Mouse (Mus musculus): ENCODE measurements around the gene Ccdc117.
A peak's percentile ranks its signal among the peaks of the same experiment; 100 is the strongest.
"Not testable (repeated sequence)": the region's sequence is repeated elsewhere in the genome, so short reads cannot be mapped to it uniquely, and the experiment has no call there.

The Ccdc117 gene

GRCm38 (mm10) chr11:5541799-5542481, at the start of gene Ccdc117:
TSS of gene Ccdc117 (minus strand) at chr11:5542187.
- DNase-seq (ENCODE audit: low read depth, low spot score), result peak; percentile 86

- no peak for DNase-seq (ENCODE audit: low read depth, low spot score)
Measured at GRCm38 (mm10) chr11:5575046-5575445, 33.1 kb upstream of the Ccdc117 start.

- no peak for DNase-seq (ENCODE audit: low read depth, low spot score)
Measured at GRCm38 (mm10) chr11:5573821-5574220, 31.8 kb upstream of the Ccdc117 start.

GRCm38 (mm10) chr11:5571856-5572255, 29.9 kb upstream of the Ccdc117 start:
- no peak for DNase-seq (ENCODE audit: low read depth, low spot score)

GRCm38 (mm10) chr11:5569474-5569873, 27.5 kb upstream of the Ccdc117 start, which contains the start of gene Ankrd36:
TSS of gene Ankrd36 (plus strand) at chr11:5569684.
- DNase-seq (ENCODE audit: low read depth, low spot score), result no peak

GRCm38 (mm10) chr11:5568082-5568481, 26.1 kb upstream of the Ccdc117 start:
- DNase-seq (ENCODE audit: low read depth, low spot score), result no peak

- DNase-seq (ENCODE audit: low read depth, low spot score), result no peak
Measured at GRCm38 (mm10) chr11:5567654-5568053, 25.7 kb upstream of the Ccdc117 start.

- no peak for DNase-seq (ENCODE audit: low read depth, low spot score)
Measured at GRCm38 (mm10) chr11:5566506-5566905, 24.5 kb upstream of the Ccdc117 start.

GRCm38 (mm10) chr11:5565596-5565995, 23.6 kb upstream of the Ccdc117 start:
- DNase-seq (ENCODE audit: low read depth, low spot score), result no peak

- no peak for DNase-seq (ENCODE audit: low read depth, low spot score)
Measured at GRCm38 (mm10) chr11:5563898-5564297, 21.9 kb upstream of the Ccdc117 start.

GRCm38 (mm10) chr11:5562625-5563268, 20.8 kb upstream of the Ccdc117 start:
- no peak for DNase-seq (ENCODE audit: low read depth, low spot score)

GRCm38 (mm10) chr11:5560273-5560672, 18.3 kb upstream of the Ccdc117 start:
- DNase-seq (ENCODE audit: low read depth, low spot score), result no peak

GRCm38 (mm10) chr11:5551931-5552330, 9.9 kb upstream of the Ccdc117 start:
- no peak for DNase-seq (ENCODE audit: low read depth, low spot score)

- DNase-seq (ENCODE audit: low read depth, low spot score), result no peak
Measured at GRCm38 (mm10) chr11:5551430-5551829, 9.4 kb upstream of the Ccdc117 start.

GRCm38 (mm10) chr11:5546693-5547092, 4.7 kb upstream of the Ccdc117 start:
- DNase-seq (ENCODE audit: low read depth, low spot score), result no peak

- DNase-seq (ENCODE audit: low read depth, low spot score), result no peak
Measured at GRCm38 (mm10) chr11:5545457-5545856, 3.5 kb upstream of the Ccdc117 start.

GRCm38 (mm10) chr11:5544709-5545108, 2.7 kb upstream of the Ccdc117 start:
- DNase-seq (ENCODE audit: low read depth, low spot score), result not testable (repeated sequence)

- DNase-seq (ENCODE audit: low read depth, low spot score), result no peak
Measured at GRCm38 (mm10) chr11:5543281-5543680, 1.3 kb upstream of the Ccdc117 start.

- no peak for DNase-seq (ENCODE audit: low read depth, low spot score)
Measured at GRCm38 (mm10) chr11:5542482-5543185, 647 bp upstream of the Ccdc117 start.

GRCm38 (mm10) chr11:5541230-5541798, 673 bp downstream of the Ccdc117 start:
- DNase-seq (ENCODE audit: low read depth, low spot score), result no peak

- DNase-seq (ENCODE audit: low read depth, low spot score), result no peak
Measured at GRCm38 (mm10) chr11:5540331-5540730, 1.7 kb downstream of the Ccdc117 start.

GRCm38 (mm10) chr11:5537454-5537853, 4.5 kb downstream of the Ccdc117 start:
- not testable (repeated sequence) for DNase-seq (ENCODE audit: low read depth, low spot score)

Data from forelimb bud, embryonic 11.5 days (tissue).